Mouse (Mus musculus) layer of hippocampus, postnatal 14 days (tissue): ENCODE results near the gene Wsb2. TPM values are rescaled to one million over a fixed set of nuclear protein-coding genes. Genes with fewer than 3 reads are reported as not detected.
"Not testable (repeated sequence)": the region's sequence is repeated elsewhere in the genome, so short reads cannot be mapped to it uniquely, and the experiment has no call there.

Experiments used
- DNase-seq, 2 experiments: peaks; one replicate each; pipeline ENCODE4 v3.0.0; 2021 to 2022; ENCODE audit warnings: low spot score in 2 of 2, mixed read lengths in 1 of 2
- long read RNA-seq, 2 experiments: library from polyadenylated mRNA; stranded (forward); transcript quantifications; one replicate each; pipeline ENCODE4 v2.0.0; 2021
- total RNA-seq, 2 experiments: library from RNA; stranded (reverse); gene quantifications; 2 replicates each; pipeline ENCODE4 v1.2.3; 2021

Wsb2 gene
- total RNA-seq = 100 to 1,000 TPM; 376 to 378 TPM
- long read RNA-seq, experiment 1, transcript Wsb2-201 (9 exons, 2,421 nt) = major isoform, 787 of 877 reads
- long read RNA-seq, experiment 1, transcript Wsb2-202 (8 exons, 1,526 nt) = minor isoform, 7 of 877 reads
- long read RNA-seq, experiment 1, partial matches to known transcripts = 25 of 877 reads
- long read RNA-seq, experiment 1, other reads (novel, unspliced or antisense) = 54 of 877 reads
- long read RNA-seq, experiment 2, transcript Wsb2-201 (9 exons, 2,421 nt) = major isoform, 871 of 990 reads
- long read RNA-seq, experiment 2, transcript Wsb2-202 (8 exons, 1,526 nt) = minor isoform, 10 of 990 reads
- long read RNA-seq, experiment 2, partial matches to known transcripts = 63 of 990 reads
- long read RNA-seq, experiment 2, other reads (novel, unspliced or antisense) = 39 of 990 reads

- DNase-seq = peak; percentile 57 to 81
These were observed at the start of gene Wsb2 for GRCm38 (mm10) chr5:117357129-117357477. Gene Wsb2 (plus strand): TSS chr5:117357304.

GRCm38 (mm10) chr5:117307699-117308098, 49.4 kb upstream of the Wsb2 start:
- peak; percentile 15 to 26 for DNase-seq

GRCm38 (mm10) chr5:117313420-117313819, 43.7 kb upstream of the Wsb2 start:
- DNase-seq = no peak

- no peak for DNase-seq
These were observed 43.2 kb upstream of the Wsb2 start for GRCm38 (mm10) chr5:117313909-117314308.

GRCm38 (mm10) chr5:117314587-117315428, 42.3 kb upstream of the Wsb2 start:
- DNase-seq = no peak

- peak; percentile 21 to 49 for DNase-seq
These were observed 38.1 kb upstream of the Wsb2 start, which contains the start of gene Vsig10 for GRCm38 (mm10) chr5:117318741-117319629. Gene Vsig10 (plus strand): TSS chr5:117319083.

- DNase-seq = no peak
These were observed 33.4 kb upstream of the Wsb2 start for GRCm38 (mm10) chr5:117323751-117324150.

- DNase-seq = no peak
These were observed 30.7 kb upstream of the Wsb2 start for GRCm38 (mm10) chr5:117326408-117326807.

- DNase-seq = no peak
These were observed 26.6 kb upstream of the Wsb2 start for GRCm38 (mm10) chr5:117330457-117330856.

GRCm38 (mm10) chr5:117337999-117338398, 19.1 kb upstream of the Wsb2 start:
- DNase-seq = no peak

GRCm38 (mm10) chr5:117338503-117338902, 18.6 kb upstream of the Wsb2 start:
- DNase-seq = no peak

GRCm38 (mm10) chr5:117340081-117340480, 17.0 kb upstream of the Wsb2 start:
- DNase-seq = no peak

- DNase-seq = no peak
These were observed 15.2 kb upstream of the Wsb2 start for GRCm38 (mm10) chr5:117341896-117342295.

- DNase-seq = not testable (repeated sequence)
These were observed 12.6 kb upstream of the Wsb2 start for GRCm38 (mm10) chr5:117344496-117344895.

- DNase-seq = no peak
These were observed 11.6 kb upstream of the Wsb2 start for GRCm38 (mm10) chr5:117345432-117345976.

- no peak for DNase-seq
These were observed 10.8 kb upstream of the Wsb2 start for GRCm38 (mm10) chr5:117346281-117346680.

- no peak for DNase-seq
These were observed 10.1 kb upstream of the Wsb2 start for GRCm38 (mm10) chr5:117347011-117347410.

GRCm38 (mm10) chr5:117347838-117348237, 9.3 kb upstream of the Wsb2 start:
- no peak for DNase-seq

- DNase-seq = peak; percentile 41 to 61
These were observed 8.8 kb upstream of the Wsb2 start for GRCm38 (mm10) chr5:117348279-117348678.

- no peak for DNase-seq
These were observed 3.0 kb upstream of the Wsb2 start for GRCm38 (mm10) chr5:117354121-117354520.
